Mouse (Mus musculus) embryonic fibroblast, embryonic 13.5 days (primary cell): ENCODE measurements around the gene Rpl36a-ps1.

Experiments
- CTCF ChIP-seq: IDR thresholded peaks from 2 replicates; pipeline ENCODE4 v1.5.1; 2011; ENCODE audit warnings: mild to moderate bottlenecking, control low read depth, low read length, moderate library complexity, borderline replicate concordance; ENCODE audit not compliant: insufficient read depth
- POLR2A ChIP-seq: IDR thresholded peaks from 2 replicates; pipeline ENCODE4 v1.6.1; 2011; ENCODE audit warnings: low read depth, mild to moderate bottlenecking, control low read depth, low read length, moderate library complexity

GRCm38 (mm10) chr14:99041416-99041815 is 47.3 kb upstream of the Rpl36a-ps1 start:
- no peak for TF ChIP-seq POLR2A
- TF ChIP-seq CTCF, result no peak
